Mouse (Mus musculus) stomach, postnatal 0 days (tissue): ENCODE results near the gene Gm5799.
"Not testable (repeated sequence)": the region's sequence is repeated elsewhere in the genome, so short reads cannot be mapped to it uniquely, and the experiment has no call there.

Experiments
- CTCF ChIP-seq: IDR thresholded peaks from 2 replicates; pipeline ENCODE4 v1.5.1; 2016; ENCODE audit warnings: antibody characterized with exemption, low read depth, mild to moderate bottlenecking, moderate library complexity
- EP300 ChIP-seq: optimal IDR thresholded peaks from 2 replicates; pipeline ENCODE3; 2016; ENCODE audit warnings: antibody characterized with exemption

DNA sequence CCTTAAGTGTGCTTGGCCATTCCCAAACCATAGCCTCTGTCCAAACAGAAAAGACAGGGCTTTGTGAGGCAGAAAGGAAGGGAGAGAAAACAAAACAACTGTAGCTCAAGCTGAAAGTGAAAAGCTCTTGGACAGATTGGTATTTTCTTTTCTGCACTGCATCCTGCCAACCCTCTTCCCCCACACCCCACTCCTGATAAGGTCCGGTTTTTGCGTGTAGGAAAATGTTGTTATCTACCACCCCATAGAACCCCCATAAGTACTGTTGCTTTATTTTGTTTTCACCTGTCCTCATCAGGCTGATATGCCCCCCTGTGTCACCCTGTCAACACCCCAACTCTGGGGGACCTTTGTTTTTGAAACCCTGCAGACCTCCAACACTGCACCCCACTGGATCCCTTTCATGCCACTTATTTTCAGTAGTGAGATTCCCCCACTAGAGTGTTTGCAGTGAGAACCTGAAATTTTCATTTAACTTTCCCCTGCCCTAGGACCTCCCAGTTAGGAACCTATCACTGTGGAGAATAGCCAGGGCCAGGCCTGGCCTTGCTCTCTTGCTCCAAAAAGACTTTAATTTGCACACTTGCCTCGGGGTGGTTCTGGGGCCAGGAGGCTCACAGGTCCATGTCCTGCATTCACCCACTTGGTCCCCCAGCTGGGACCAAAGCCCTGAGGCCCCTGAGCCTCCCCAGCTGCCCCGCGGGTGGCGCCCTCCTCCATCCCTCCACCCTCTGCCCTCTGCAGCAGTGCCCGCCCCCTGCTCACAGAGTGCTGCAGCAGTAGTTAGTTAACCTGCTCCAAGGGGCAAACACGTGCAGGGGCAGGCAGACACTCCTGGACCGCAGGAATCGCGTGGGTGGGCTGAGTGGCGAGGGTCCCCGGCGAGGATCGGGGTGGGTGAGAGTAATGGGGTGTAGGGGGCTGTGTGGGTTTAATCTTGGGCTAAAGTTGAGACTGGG lies 12.0 kb upstream of the Gm5799 start:
- TF ChIP-seq CTCF, EP300: not testable (repeated sequence)
